Mouse (Mus musculus) lung, embryonic 16.5 days (tissue): ENCODE data around the gene Tnnc2. TPM values are rescaled to one million over a fixed set of nuclear protein-coding genes. Genes with fewer than 3 reads are reported as not detected.
"Not testable (repeated sequence)": the region's sequence is repeated elsewhere in the genome, so short reads cannot be mapped to it uniquely, and the experiment has no call there.

Experiments used
- ATAC-seq: fragments of 200-750 bp; cut with Nextera tagmentation; 2 replicates; pipeline ENCODE4 v1.8.0; 2017; ENCODE audit warnings: low read depth, mild to moderate bottlenecking, moderate library complexity
- H3K27ac ChIP-seq: fragments of 300-500 bp; sonication (generic); 2 replicates; pipeline ENCODE4 v1.5.1; 2014; ENCODE audit warnings: mild to moderate bottlenecking, control low read depth, low read length
- H3K27me3 ChIP-seq: fragments of 300-500 bp; sonication (generic); 2 replicates; pipeline ENCODE4 v1.6.1; 2014; ENCODE audit warnings: low read depth, low read length, mixed read lengths; ENCODE audit not compliant: control insufficient read depth, insufficient read depth
- H3K36me3 ChIP-seq: fragments of 300-500 bp; sonication (generic); 2 replicates; pipeline ENCODE4 v1.6.1; 2014; ENCODE audit warnings: low read length; ENCODE audit not compliant: control insufficient read depth, insufficient read depth
- H3K4me1 ChIP-seq: fragments of 300-500 bp; sonication (generic); replicated peaks from 2 replicates; pipeline ENCODE4 v1.6.1; 2014; ENCODE audit warnings: low read length, mixed read lengths; ENCODE audit not compliant: control insufficient read depth, insufficient read depth
- H3K4me2 ChIP-seq: fragments of 300-500 bp; sonication (generic); 2 replicates; pipeline ENCODE4 v1.6.1; 2014; ENCODE audit warnings: low read depth, low read length, control low read depth
- H3K4me3 ChIP-seq: fragments of 300-500 bp; sonication (generic); 2 replicates; pipeline ENCODE4 v1.5.1; 2014; ENCODE audit warnings: mild to moderate bottlenecking, low read length, control low read depth
- H3K9ac ChIP-seq: fragments of 300-500 bp; sonication (generic); 2 replicates; pipeline ENCODE4 v1.6.1; 2014; ENCODE audit warnings: low read length, control low read depth
- H3K9me3 ChIP-seq: fragments of 300-500 bp; sonication (generic); 2 replicates; pipeline ENCODE4 v1.6.1; 2016; ENCODE audit warnings: low read length; ENCODE audit not compliant: control insufficient read depth
- WGBS: fragments of 180-500 bp; shearing (Covaris S2); extraction: QIAGEN DNeasy Blood & Tissue Kit; methylation state at CpG from one replicate; pipeline ENCODE4 v1.1.7; 2014; 5-methylcytosine and 5-hydroxymethylcytosine counted together
- polyA plus RNA-seq: library from polyadenylated mRNA; unstranded; fragments of >200 nt; fragmentation: Nextera tagmentation; extraction: Ambion mirVana; gene quantifications from 2 replicates; pipeline ENCODE4 v1.2.1, GENCODE M21; 2015

Gene Tnnc2
- polyA plus RNA-seq, 1 experiment from 2014 or later = 27.9 TPM

- Histone ChIP-seq H3K9ac (peak overlapping the region; percentile 77), H3K9me3 (no peaks in the 10 kb centered on the region), H3K36me3 (peaks cover 11% of the 10 kb centered on the region), H3K27ac (no peak overlapping the region), H3K4me3 (peak overlapping the region; percentile 88; the same call in 1 of the 2 replicates), H3K27me3 (no peaks in the 10 kb centered on the region), H3K4me2 (peak overlapping the region; percentile 69), H3K4me1 (peaks cover 12% of the 10 kb centered on the region)
- no peak for ATAC-seq
- 87% methylated on average over 16 of the region's 16 CpGs for WGBS
Observed at GRCm38 (mm10) chr2:164803201-164803920, 23.6 kb upstream of the Tnnc2 start.

- no peak for ATAC-seq
- no peak overlapping the region for H3K9ac ChIP-seq
- no peak overlapping the region for H3K4me2 ChIP-seq
- WGBS = 83% methylated on average over 13 of the region's 13 CpGs
- peaks cover 6% of the 10 kb centered on the region for H3K4me1 ChIP-seq
- no peak overlapping the region for H3K4me3 ChIP-seq
- H3K9me3 ChIP-seq = no peaks in the 10 kb centered on the region
- H3K36me3 ChIP-seq = peaks cover 14% of the 10 kb centered on the region
- no peak overlapping the region for H3K27ac ChIP-seq
- no peaks in the 10 kb centered on the region for H3K27me3 ChIP-seq
Observed at GRCm38 (mm10) chr2:164800252-164801004, 20.7 kb upstream of the Tnnc2 start.

- not testable (repeated sequence) for H3K27me3 ChIP-seq, H3K9ac ChIP-seq, H3K27ac ChIP-seq, ATAC-seq, H3K4me1 ChIP-seq, H3K4me2 ChIP-seq, H3K9me3 ChIP-seq, H3K4me3 ChIP-seq
- WGBS = 74% methylated on average over 6 of the region's 6 CpGs
- peaks cover 21% of the 10 kb centered on the region for H3K36me3 ChIP-seq
Observed at GRCm38 (mm10) chr2:164798554-164798953, 18.8 kb upstream of the Tnnc2 start.

- H3K4me3 ChIP-seq = no peak overlapping the region
- 76% methylated on average over 4 of the region's 4 CpGs for WGBS
- no peak overlapping the region for H3K27ac ChIP-seq
- no peaks in the 10 kb centered on the region for H3K4me1 ChIP-seq
- no peak overlapping the region for H3K4me2 ChIP-seq
- H3K9ac ChIP-seq = no peak overlapping the region
- no peaks in the 10 kb centered on the region for H3K27me3 ChIP-seq
- H3K36me3 ChIP-seq = peaks cover 32% of the 10 kb centered on the region
- H3K9me3 ChIP-seq = no peaks in the 10 kb centered on the region
- ATAC-seq = no peak
Observed at GRCm38 (mm10) chr2:164795868-164796267, 16.1 kb upstream of the Tnnc2 start.

GRCm38 (mm10) chr2:164794293-164794692 is 14.5 kb upstream of the Tnnc2 start:
- no peaks in the 10 kb centered on the region for H3K9me3 ChIP-seq
- WGBS = 28% methylated on average over 5 of the region's 5 CpGs
- no peak overlapping the region for H3K4me2 ChIP-seq
- no peak overlapping the region for H3K27ac ChIP-seq
- H3K4me3 ChIP-seq = no peak overlapping the region
- H3K9ac ChIP-seq = no peak overlapping the region
- ATAC-seq = peak; percentile 63
- peaks cover 28% of the 10 kb centered on the region for H3K36me3 ChIP-seq
- H3K27me3 ChIP-seq = no peaks in the 10 kb centered on the region
- H3K4me1 ChIP-seq = no peaks in the 10 kb centered on the region

- no peaks in the 10 kb centered on the region for H3K9me3 ChIP-seq
- H3K27me3 ChIP-seq = no peaks in the 10 kb centered on the region
- H3K4me2 ChIP-seq = no peak overlapping the region
- no peak overlapping the region for H3K9ac ChIP-seq
- H3K36me3 ChIP-seq = peaks cover 27% of the 10 kb centered on the region
- no peaks in the 10 kb centered on the region for H3K4me1 ChIP-seq
- H3K27ac ChIP-seq = no peak overlapping the region
- no peak overlapping the region for H3K4me3 ChIP-seq
- 83% methylated on average over 2 of the region's 2 CpGs for WGBS
- ATAC-seq = no peak
Observed at GRCm38 (mm10) chr2:164793772-164794171, 14.0 kb upstream of the Tnnc2 start.

- WGBS = 69% methylated on average over 3 of the region's 3 CpGs
- no peaks in the 10 kb centered on the region for H3K27me3 ChIP-seq
- H3K9ac ChIP-seq = no peak overlapping the region
- H3K27ac ChIP-seq = no peak overlapping the region
- H3K9me3 ChIP-seq = no peaks in the 10 kb centered on the region
- no peak for ATAC-seq
- H3K4me3 ChIP-seq = no peak overlapping the region
- H3K4me2 ChIP-seq = no peak overlapping the region
- peaks cover 27% of the 10 kb centered on the region for H3K36me3 ChIP-seq
- no peaks in the 10 kb centered on the region for H3K4me1 ChIP-seq
Observed at GRCm38 (mm10) chr2:164793236-164793635, 13.5 kb upstream of the Tnnc2 start.

GRCm38 (mm10) chr2:164792400-164793190 is 12.8 kb upstream of the Tnnc2 start:
- Histone ChIP-seq H3K4me2 (no peak overlapping the region), H3K27ac (no peak overlapping the region), H3K36me3 (peaks cover 24% of the 10 kb centered on the region), H3K4me1 (no peaks in the 10 kb centered on the region; the same call in 1 of the 2 replicates), H3K9ac (no peak overlapping the region), H3K9me3 (no peaks in the 10 kb centered on the region), H3K27me3 (no peaks in the 10 kb centered on the region), H3K4me3 (no peak overlapping the region)
- 93% methylated on average over 12 of the region's 12 CpGs for WGBS
- no peak for ATAC-seq

- H3K4me3 ChIP-seq = no peak overlapping the region
- H3K36me3 ChIP-seq = peaks cover 24% of the 10 kb centered on the region
- peaks cover 4% of the 10 kb centered on the region for H3K4me1 ChIP-seq
- H3K27me3 ChIP-seq = no peaks in the 10 kb centered on the region
- no peak for ATAC-seq
- no peak overlapping the region for H3K4me2 ChIP-seq
- no peak overlapping the region for H3K9ac ChIP-seq
- H3K27ac ChIP-seq = no peak overlapping the region
- WGBS = 83% methylated on average over 18 of the region's 18 CpGs
- H3K9me3 ChIP-seq = no peaks in the 10 kb centered on the region
Observed at GRCm38 (mm10) chr2:164791841-164792261, 12.1 kb upstream of the Tnnc2 start.
